Mouse (Mus musculus): ENCODE measurements around the gene 4930579F01Rik.

4930579F01Rik gene

GRCm38 (mm10) chr3:138216091-138216490 lies 22.5 kb upstream of the 4930579F01Rik start:
- no peak for DNase-seq (ENCODE audit: low spot score)

- DNase-seq (ENCODE audit: low spot score) = no peak
Measured at GRCm38 (mm10) chr3:138215395-138215989, 21.9 kb upstream of the 4930579F01Rik start.

GRCm38 (mm10) chr3:138212431-138212951 lies 18.9 kb upstream of the 4930579F01Rik start:
- no peak for DNase-seq (ENCODE audit: low spot score)

- no peak for DNase-seq (ENCODE audit: low spot score)
Measured at GRCm38 (mm10) chr3:138210432-138211075, 16.9 kb upstream of the 4930579F01Rik start.

- no peak for DNase-seq (ENCODE audit: low spot score)
Measured at GRCm38 (mm10) chr3:138208821-138209220, 15.2 kb upstream of the 4930579F01Rik start.

- no peak for DNase-seq (ENCODE audit: low spot score)
Measured at GRCm38 (mm10) chr3:138198722-138199068, 5.1 kb upstream of the 4930579F01Rik start.

- peak; percentile 88 for DNase-seq (ENCODE audit: low spot score)
Measured at GRCm38 (mm10) chr3:138197973-138198721, 4.5 kb upstream of the 4930579F01Rik start.

GRCm38 (mm10) chr3:138197556-138197955 lies 3.9 kb upstream of the 4930579F01Rik start:
- no peak for DNase-seq (ENCODE audit: low spot score)

- no peak for DNase-seq (ENCODE audit: low spot score)
Measured at GRCm38 (mm10) chr3:138197093-138197492, 3.5 kb upstream of the 4930579F01Rik start.

- no peak for DNase-seq (ENCODE audit: low spot score)
Measured at GRCm38 (mm10) chr3:138192260-138192659, 1.4 kb downstream of the 4930579F01Rik start.

- DNase-seq (ENCODE audit: low spot score) = no peak
Measured at GRCm38 (mm10) chr3:138185995-138186930, 7.4 kb downstream of the 4930579F01Rik start.

- no peak for DNase-seq (ENCODE audit: low spot score)
Measured at GRCm38 (mm10) chr3:138185290-138185689, 8.3 kb downstream of the 4930579F01Rik start.

GRCm38 (mm10) chr3:138183371-138183770 lies 10.3 kb downstream of the 4930579F01Rik start:
- no peak for DNase-seq (ENCODE audit: low spot score)

- DNase-seq (ENCODE audit: low spot score) = no peak
Measured at GRCm38 (mm10) chr3:138182019-138182418, 11.6 kb downstream of the 4930579F01Rik start.

- DNase-seq (ENCODE audit: low spot score) = no peak
Measured at GRCm38 (mm10) chr3:138175551-138175950, 18.1 kb downstream of the 4930579F01Rik start.

- DNase-seq (ENCODE audit: low spot score) = no peak
Measured at GRCm38 (mm10) chr3:138173291-138173690, 20.3 kb downstream of the 4930579F01Rik start.

- no peak for DNase-seq (ENCODE audit: low spot score)
Measured at GRCm38 (mm10) chr3:138162553-138163183, 31.0 kb downstream of the 4930579F01Rik start.

- DNase-seq (ENCODE audit: low spot score) = no peak
Measured at GRCm38 (mm10) chr3:138161623-138162022, 32.0 kb downstream of the 4930579F01Rik start.

GRCm38 (mm10) chr3:138156651-138157050 lies 37.0 kb downstream of the 4930579F01Rik start:
- DNase-seq (ENCODE audit: low spot score) = no peak

- no peak for DNase-seq (ENCODE audit: low spot score)
Measured at GRCm38 (mm10) chr3:138155062-138155461, 38.6 kb downstream of the 4930579F01Rik start.

- DNase-seq (ENCODE audit: low spot score) = no peak
Measured at GRCm38 (mm10) chr3:138148811-138149210, 44.8 kb downstream of the 4930579F01Rik start.
